Mouse (Mus musculus): ENCODE measurements around the gene Ftcd.
A peak's percentile ranks its signal among the peaks of the same experiment; 100 is the strongest.

- TF ChIP-seq CTCF (IDR thresholded peaks at IDR 0.05; ENCODE audit: low read depth, low read length) (peak; percentile 72), POLR2A (IDR thresholded peaks at IDR 0.05; ENCODE audit: insufficient read depth, low read length) (no peak)
Measured at GRCm38 (mm10) chr10:76622928-76623680, 47.7 kb downstream of the Ftcd start, which contains the start of gene Col6a2.

Measured in ES-Bruce4 (cell line).